Mouse (Mus musculus) bone marrow, adult 2 months (tissue): ENCODE data around the gene Btn2a2. TPM values are rescaled to one million over a fixed set of nuclear protein-coding genes. Genes with fewer than 3 reads are reported as not detected.

Experiments used
- H3K27ac ChIP-seq: fragments of 200-500 bp; 2 replicates; pipeline ENCODE4 v1.5.1; 2012; ENCODE audit warnings: low read depth, mild to moderate bottlenecking, control low read depth, inconsistent platforms, low read length; ENCODE audit not compliant: control insufficient read depth, poor library complexity, insufficient read depth
- H3K4me1 ChIP-seq: fragments of 200-500 bp; 2 replicates; pipeline ENCODE4 v1.6.1; 2011; ENCODE audit warnings: low read length; ENCODE audit not compliant: control insufficient read depth, insufficient read depth
- H3K4me3 ChIP-seq: fragments of 200-500 bp; replicated peaks from 2 replicates; pipeline ENCODE3; 2011; ENCODE audit warnings: mild to moderate bottlenecking, low read depth, low read length, control low read depth; ENCODE audit not compliant: control insufficient read depth
- CTCF ChIP-seq: fragments of 200-500 bp; IDR thresholded peaks from 2 replicates; pipeline ENCODE4 v1.5.1; 2011; ENCODE audit warnings: low read length, control low read depth; ENCODE audit not compliant: control insufficient read depth, insufficient read depth
- POLR2A ChIP-seq: fragments of 200-500 bp; IDR thresholded peaks from 2 replicates; pipeline ENCODE4 v1.6.1; 2011; ENCODE audit warnings: low read depth, mild to moderate bottlenecking, control low read depth, low read length, borderline replicate concordance; ENCODE audit not compliant: control insufficient read depth
- WGBS: fragments of 180-500 bp; shearing (Covaris S2); methylation state at CpG from one replicate; pipeline ENCODE4 v1.1.7; 2018; 5-methylcytosine and 5-hydroxymethylcytosine counted together
- polyA plus RNA-seq: library from polyadenylated mRNA; stranded (reverse); fragments of >200 nt; gene quantifications from 2 replicates; pipeline ENCODE4 v1.2.4, GENCODE M21; 2011; ENCODE audit warnings: low replicate concordance; ENCODE audit not compliant: missing spikeins, insufficient read depth, insufficient read length

Gene Btn2a2
- polyA plus RNA-seq, 1 experiment, result not detected

DNA sequence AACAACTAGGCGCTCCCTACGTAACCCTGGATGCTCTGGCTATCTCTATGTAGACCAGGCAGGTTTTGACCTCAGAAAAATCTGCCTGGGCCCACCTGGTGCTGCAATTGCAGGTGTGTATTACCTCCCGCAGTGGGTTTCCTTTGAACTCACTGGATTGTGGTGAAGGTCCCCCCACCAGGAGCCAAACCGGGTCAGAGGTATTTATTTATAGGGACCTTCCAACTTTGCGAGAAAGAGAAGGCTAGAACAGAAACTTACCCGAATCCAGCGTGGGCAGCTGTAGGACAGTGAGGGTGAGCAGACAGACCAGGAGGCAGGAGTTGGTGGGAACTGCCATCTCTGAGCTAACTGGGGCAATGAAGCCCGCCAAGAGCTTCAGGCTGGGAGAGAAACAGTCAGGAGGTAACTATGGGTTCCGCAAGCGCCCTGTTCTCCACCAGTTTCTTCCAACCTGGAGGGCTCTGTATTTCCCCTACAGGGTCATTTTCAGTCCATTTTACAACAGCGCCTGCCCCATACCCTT is 23.8 kb downstream of the Btn2a2 start:
- Histone ChIP-seq H3K27ac (no peak overlapping the region), H3K4me1 (no peaks in the 10 kb centered on the region; the same call in 1 of the 2 replicates), H3K4me3 (peak overlapping the region; percentile 35)
- TF ChIP-seq POLR2A (no peak), CTCF (no peak)
- 7% methylated on average over 11 of the region's 11 CpGs for WGBS

DNA sequence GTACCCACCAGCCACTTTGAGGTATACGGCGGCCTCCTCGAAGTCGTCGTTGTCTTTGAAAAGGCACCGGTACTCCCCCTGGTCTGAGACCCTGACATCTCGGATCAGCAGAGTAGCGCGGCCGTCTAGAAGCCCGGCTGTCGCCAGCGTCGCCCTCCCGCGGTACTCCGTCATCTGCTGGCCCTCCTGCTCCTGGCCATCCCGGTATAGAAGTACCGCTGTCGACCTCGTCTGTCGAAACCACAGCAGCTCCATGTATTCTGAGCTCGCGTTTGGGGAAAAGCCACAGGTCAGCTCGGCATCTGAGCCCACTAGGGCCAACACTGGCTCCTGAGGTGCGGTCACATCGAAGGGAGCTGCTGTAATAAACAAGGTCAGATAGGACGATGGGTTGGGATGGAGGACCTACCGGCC is 24.4 kb downstream of the Btn2a2 start:
- peak; percentile 38; the same call in 1 of the 2 replicates for TF ChIP-seq POLR2A
- TF ChIP-seq CTCF, result no peak
- peak overlapping the region; percentile 74 for H3K4me3 ChIP-seq
- no peaks in the 10 kb centered on the region; the same call in 1 of the 2 replicates for H3K4me1 ChIP-seq
- WGBS, result 1% methylated on average over 29 of the region's 29 CpGs
- H3K27ac ChIP-seq, result no peak overlapping the region

DNA sequence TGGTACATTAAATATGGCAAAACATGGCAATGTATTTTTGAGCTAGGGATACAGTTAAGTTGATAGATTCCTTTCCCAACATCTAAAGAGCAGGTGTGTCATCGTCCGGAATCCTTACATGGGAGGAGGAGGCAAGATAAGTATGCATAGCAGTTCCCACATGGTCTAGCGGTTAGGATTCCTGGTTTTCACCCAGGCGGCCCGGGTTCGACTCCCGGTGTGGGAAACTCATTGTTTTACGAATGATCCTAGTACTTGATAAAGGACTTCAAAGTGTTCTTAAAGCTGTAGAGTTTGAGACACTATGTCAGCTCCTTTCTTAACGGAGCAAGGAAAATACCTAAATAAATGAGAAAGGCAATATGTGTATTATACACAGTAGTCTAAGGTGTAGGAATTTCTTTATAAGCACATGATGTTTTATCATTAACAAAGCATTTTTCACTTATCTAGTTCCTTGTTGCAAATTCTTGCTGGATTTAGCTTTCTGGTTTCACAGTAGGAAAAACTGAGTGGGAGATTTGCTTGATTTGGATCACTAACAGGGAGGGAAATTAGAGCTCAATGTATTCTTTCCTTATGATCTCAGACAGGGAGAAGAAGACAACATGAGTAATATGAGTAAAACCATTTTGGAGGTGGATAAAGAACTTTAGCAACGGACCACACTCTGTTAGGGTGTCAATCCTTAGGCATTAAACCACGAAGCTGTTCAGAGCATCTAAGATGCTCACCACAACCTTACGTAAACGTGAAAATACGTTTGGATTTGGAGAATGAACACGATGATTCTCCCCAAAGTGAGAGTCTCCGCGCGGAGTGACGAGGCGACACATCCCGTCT is 25.1 kb downstream of the Btn2a2 start:
- TF ChIP-seq CTCF (no peak), POLR2A (no peak)
- under 1% methylated on average over 21 of the region's 21 CpGs for WGBS
- no peak overlapping the region for H3K27ac ChIP-seq
- peak overlapping the region; percentile 74 for H3K4me3 ChIP-seq
- H3K4me1 ChIP-seq, result no peaks in the 10 kb centered on the region; the same call in 1 of the 2 replicates

DNA sequence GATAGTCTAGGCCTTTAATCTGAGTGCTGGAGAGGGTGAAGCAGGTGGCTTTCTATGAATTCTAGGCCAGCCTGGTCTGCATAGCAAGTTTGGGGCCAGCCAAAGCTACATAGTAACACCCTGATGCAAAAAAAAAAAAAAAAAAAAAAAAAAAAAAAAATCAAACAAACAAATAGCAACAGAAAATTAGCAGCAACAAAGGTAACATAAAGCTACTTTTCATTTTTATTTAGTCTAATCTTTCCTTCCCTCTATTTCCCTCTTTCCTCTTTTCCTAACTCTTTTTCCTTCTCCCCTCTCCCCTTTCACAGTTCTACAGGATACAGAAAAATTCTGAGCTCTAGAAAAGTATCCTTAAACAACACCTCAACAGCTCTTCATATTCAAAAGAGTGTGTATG is 26.0 kb downstream of the Btn2a2 start:
- no peak overlapping the region for H3K27ac ChIP-seq
- no peak for TF ChIP-seq POLR2A
- no peak for TF ChIP-seq CTCF
- H3K4me3 ChIP-seq, result no peak overlapping the region
- no peaks in the 10 kb centered on the region; the same call in 1 of the 2 replicates for H3K4me1 ChIP-seq

DNA sequence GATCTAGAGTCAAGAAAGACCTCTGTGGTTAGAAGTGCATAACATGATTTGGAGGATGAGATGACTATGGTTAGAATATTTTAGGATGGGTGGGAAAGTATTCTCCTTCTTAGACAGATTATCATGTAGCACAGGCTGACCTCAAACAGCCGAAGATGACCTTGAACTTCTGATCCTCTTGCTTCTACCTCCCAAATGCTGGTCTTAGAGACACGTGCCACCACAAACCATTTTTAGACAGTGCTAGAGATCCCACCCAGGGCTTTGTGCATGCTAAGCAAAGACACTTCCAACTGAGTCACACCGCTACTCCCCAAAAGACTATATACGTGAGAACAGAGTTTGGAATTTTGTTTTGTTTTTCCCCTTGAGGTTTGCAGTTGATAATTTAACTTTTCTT is 26.6 kb downstream of the Btn2a2 start:
- no peak for TF ChIP-seq CTCF
- no peak for TF ChIP-seq POLR2A
- H3K4me1 ChIP-seq, result no peaks in the 10 kb centered on the region; the same call in 1 of the 2 replicates
- WGBS, result 86% methylated on average over 4 of the region's 4 CpGs
- H3K4me3 ChIP-seq, result no peak overlapping the region
- no peak overlapping the region for H3K27ac ChIP-seq

DNA sequence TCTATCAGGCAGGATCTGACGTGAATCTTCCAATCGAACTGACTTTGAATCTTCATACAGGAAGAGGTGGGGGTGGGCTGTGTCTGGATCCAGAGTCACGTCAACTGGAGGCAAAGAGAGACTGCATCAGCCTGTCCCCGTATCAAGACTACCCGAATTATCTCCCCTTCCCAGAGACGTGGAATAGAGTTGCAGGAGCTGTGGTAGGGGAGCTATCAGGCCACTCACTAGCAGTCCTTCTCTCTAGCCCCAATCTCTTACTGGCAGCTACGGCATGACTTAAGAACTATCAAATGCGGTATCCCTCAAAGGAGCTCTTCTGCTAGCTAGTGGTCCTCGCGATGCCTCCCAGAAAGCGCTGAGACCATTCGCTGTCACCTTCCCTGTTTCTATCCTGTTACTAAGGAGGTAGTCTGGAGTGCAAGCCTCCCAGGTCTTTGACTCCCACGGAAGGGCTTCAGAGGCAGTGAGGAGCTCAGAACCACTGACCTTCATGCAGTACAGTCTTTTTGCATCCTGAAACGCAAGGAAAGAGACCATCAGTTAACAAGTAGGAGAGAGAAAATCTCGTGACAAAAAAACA is 29.3 kb downstream of the Btn2a2 start:
- peak overlapping the region; percentile 53; the same call in 1 of the 2 replicates for H3K27ac ChIP-seq
- WGBS, result 52% methylated on average over 15 of the region's 15 CpGs
- TF ChIP-seq CTCF (no peak), POLR2A (no peak)
- no peak overlapping the region for H3K4me3 ChIP-seq
- no peaks in the 10 kb centered on the region; the same call in 1 of the 2 replicates for H3K4me1 ChIP-seq

DNA sequence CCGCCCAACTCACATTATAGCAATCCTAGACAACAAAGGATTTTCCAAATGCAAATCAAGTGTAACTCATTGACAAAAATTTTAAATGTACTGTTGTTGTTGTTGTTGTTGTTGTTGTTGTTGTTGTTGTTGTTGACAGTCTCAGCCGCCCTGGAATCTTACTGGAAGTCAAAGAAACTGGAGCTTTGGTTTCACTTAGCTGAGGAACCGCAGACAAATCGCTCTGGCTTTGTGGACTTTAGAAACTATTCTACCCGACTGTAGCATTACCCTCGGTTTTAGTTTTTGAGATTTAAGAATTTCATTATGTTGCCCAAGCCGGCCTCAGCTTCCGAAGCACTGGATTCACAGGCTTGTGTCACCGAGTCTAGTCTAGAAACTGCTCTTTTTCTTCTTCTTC is 34.7 kb downstream of the Btn2a2 start:
- no peaks in the 10 kb centered on the region for H3K4me1 ChIP-seq
- under 1% methylated on average over 9 of the region's 9 CpGs for WGBS
- TF ChIP-seq CTCF, result no peak
- TF ChIP-seq POLR2A, result no peak
- no peak overlapping the region for H3K27ac ChIP-seq
- H3K4me3 ChIP-seq, result peak overlapping the region; percentile 74

DNA sequence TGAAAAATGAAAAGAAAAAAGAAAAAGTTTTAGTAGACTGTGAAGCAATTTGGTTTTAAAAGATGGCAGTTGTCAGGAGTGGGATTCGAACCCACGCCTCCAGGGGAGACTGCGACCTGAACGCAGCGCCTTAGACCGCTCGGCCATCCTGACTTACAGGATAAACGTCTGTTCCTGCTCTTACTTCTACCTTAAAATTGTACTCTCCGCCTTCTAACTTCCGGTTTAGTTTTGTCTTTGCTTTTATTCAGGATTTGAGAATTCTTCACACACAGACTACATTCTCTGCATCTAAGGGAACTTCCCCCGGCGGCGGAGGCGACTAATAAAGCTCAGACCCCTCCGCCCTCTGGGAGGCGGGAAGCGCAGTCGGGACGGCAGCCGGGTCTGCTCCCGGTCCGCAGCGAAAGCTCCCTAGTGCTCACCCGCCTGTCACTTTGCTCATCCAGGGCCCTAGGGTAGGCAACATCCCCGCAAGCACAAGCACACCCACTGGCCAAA is 35.2 kb downstream of the Btn2a2 start:
- TF ChIP-seq CTCF (0 out of 2 replicates have a peak, but pooled peaks have one; percentile 4), POLR2A (no peak)
- peak overlapping the region; percentile 74 for H3K4me3 ChIP-seq
- WGBS, result under 1% methylated on average over 25 of the region's 25 CpGs
- peak overlapping the region; percentile 82 for H3K27ac ChIP-seq
- no peaks in the 10 kb centered on the region for H3K4me1 ChIP-seq
